Mouse (Mus musculus): ENCODE measurements around the gene Proser1. TPM values are rescaled to one million over a fixed set of nuclear protein-coding genes. Genes with fewer than 3 reads are reported as not detected.
A peak's percentile ranks its signal among the peaks of the same experiment; 100 is the strongest.

Gene Proser1
- polyA plus RNA-seq, 1 experiment from 2014 or later: 26.3 TPM

DNA sequence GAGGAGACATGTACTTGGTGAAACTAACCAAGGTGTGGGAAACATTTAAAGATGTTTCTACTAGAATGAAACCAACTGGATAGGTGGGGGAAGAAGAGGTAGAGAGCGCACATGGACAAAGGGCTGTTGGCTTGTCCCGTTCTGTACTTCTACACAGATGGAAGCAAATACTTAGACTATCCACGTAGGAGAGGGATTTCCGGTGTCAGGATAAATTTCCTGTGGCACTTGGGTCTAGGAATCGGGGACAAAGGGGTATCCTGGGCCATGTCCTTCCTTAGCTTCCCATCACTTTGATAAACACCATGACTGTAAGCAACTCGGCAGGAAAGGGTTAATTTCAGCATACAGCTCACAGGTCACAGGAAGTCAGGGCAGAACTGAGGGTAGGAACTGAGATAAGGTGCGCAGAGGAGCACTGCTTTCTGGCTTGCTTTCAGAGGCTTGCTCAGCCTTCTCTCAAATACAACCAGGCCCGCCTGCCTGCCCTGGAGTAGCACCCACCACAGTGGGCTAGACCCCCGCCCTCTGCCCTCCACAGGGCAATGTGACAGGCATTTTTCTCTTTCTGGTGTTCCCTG is 23.6 kb downstream of the Proser1 start:
- Histone ChIP-seq H3K27me3 (no peaks in the 10 kb centered on the region), H3K4me1 (replicated peaks) (peaks cover 9% of the 10 kb centered on the region; the same call in 1 of the 2 replicates), H3K36me3 (peaks cover 12% of the 10 kb centered on the region), H3K27ac (no peak overlapping the region), H3K9ac (replicated peaks) (0 out of 2 replicates have a peak overlapping the region, but pooled peaks have one; percentile 3), H3K9me3 (no peaks in the 10 kb centered on the region), H3K4me3 (replicated peaks) (no peak overlapping the region), H3K4me2 (no peak overlapping the region)
- no peak for ATAC-seq (ENCODE audit: insufficient number of reproducible peaks, insufficient read depth, low FRiP score, low TSS enrichment, low read depth)
- WGBS: 63% methylated on average over 9 of the region's 9 CpGs

- Histone ChIP-seq H3K4me1 (replicated peaks) (peaks cover 9% of the 10 kb centered on the region; the same call in 1 of the 2 replicates), H3K9ac (replicated peaks) (no peak within 1 kb of the TSS), H3K36me3 (0 out of 2 replicates have a peak, but pooled peaks cover 4% of the 10 kb centered on the region), H3K27ac (no peak within 1 kb of the TSS), H3K27me3 (no peaks in the 10 kb centered on the region), H3K4me2 (no peak within 1 kb of the TSS), H3K9me3 (no peaks in the 10 kb centered on the region), H3K4me3 (replicated peaks) (no peak within 1 kb of the TSS)
- ATAC-seq (ENCODE audit: insufficient number of reproducible peaks, insufficient read depth, low FRiP score, low TSS enrichment, low read depth): no peak
- WGBS: 79% methylated on average over 6 of the region's 6 CpGs
Observed at GRCm38 (mm10) chr3:53488353-53488752, 24.9 kb downstream of the Proser1 start, which contains the start of gene Stoml3. Stoml3 (plus strand) TSS chr3:53488653.

DNA sequence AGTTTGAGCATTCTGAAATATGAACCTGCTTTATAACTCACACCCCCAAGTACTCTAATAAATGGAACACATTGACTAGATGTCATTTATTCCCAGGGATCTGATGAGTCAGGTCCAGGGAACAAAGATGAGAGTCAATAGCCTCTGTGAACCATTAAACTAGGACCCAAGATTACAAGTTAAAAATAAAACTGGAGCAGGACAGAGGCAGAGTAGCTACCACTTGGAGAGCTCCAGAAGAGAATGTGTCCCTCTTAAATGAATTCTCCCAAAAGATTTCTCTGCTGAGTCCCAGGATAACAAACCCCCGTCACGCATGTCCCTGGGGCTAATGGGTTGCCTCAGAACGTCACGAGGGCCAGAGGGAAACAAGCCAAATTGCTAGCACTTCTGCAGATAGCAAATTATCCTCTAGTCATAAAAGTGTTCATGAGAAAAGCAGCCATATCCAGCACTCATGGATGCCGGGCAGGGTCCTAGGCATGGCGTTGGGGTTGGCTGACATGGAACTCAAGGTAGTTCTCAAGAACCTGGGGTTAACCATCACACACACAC is 35.0 kb downstream of the Proser1 start:
- Histone ChIP-seq H3K9me3 (no peaks in the 10 kb centered on the region), H3K27me3 (no peaks in the 10 kb centered on the region), H3K27ac (no peak overlapping the region), H3K4me2 (no peak overlapping the region), H3K4me3 (replicated peaks) (no peak overlapping the region), H3K9ac (replicated peaks) (no peak overlapping the region), H3K4me1 (replicated peaks) (no peaks in the 10 kb centered on the region), H3K36me3 (no peaks in the 10 kb centered on the region)
- 73% methylated on average over 6 of the region's 6 CpGs for WGBS
- no peak for ATAC-seq (ENCODE audit: insufficient number of reproducible peaks, insufficient read depth, low FRiP score, low TSS enrichment, low read depth)

- H3K27me3 ChIP-seq: no peaks in the 10 kb centered on the region
- no peak overlapping the region for H3K4me2 ChIP-seq
- no peaks in the 10 kb centered on the region for H3K4me1 ChIP-seq (replicated peaks)
- ATAC-seq (ENCODE audit: insufficient number of reproducible peaks, insufficient read depth, low FRiP score, low TSS enrichment, low read depth): no peak
- H3K27ac ChIP-seq: no peak overlapping the region
- no peak overlapping the region for H3K4me3 ChIP-seq (replicated peaks)
- H3K36me3 ChIP-seq: no peaks in the 10 kb centered on the region
- no peaks in the 10 kb centered on the region for H3K9me3 ChIP-seq
- H3K9ac ChIP-seq (replicated peaks): no peak overlapping the region
- 80% methylated on average over 6 of the region's 6 CpGs for WGBS
Observed at GRCm38 (mm10) chr3:53502428-53502827, 39.0 kb downstream of the Proser1 start.

DNA sequence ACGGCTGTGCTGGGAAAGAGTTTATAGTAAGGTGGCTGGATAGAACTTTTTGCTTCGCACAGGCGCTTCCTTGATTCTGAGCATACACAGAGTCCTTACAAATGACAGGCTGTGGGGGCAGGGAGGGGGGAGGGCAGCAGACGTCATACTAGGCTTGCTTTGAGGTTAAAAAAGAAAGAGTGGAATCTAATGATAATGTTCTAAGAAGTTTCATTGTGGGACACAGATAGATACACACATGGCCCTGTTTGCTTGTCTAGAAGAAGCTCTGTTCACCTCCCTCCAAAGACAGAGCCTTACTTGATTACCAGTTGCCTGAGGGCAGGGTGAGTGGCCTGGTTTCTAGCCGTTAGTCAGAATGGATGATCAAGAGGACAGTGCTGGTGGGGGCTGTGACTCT is 49.6 kb downstream of the Proser1 start:
- H3K27me3 ChIP-seq: no peaks in the 10 kb centered on the region
- no peak overlapping the region for H3K4me2 ChIP-seq
- ATAC-seq (ENCODE audit: insufficient number of reproducible peaks, insufficient read depth, low FRiP score, low TSS enrichment, low read depth): no peak
- H3K36me3 ChIP-seq: no peaks in the 10 kb centered on the region
- no peak overlapping the region for H3K4me3 ChIP-seq (replicated peaks)
- no peak overlapping the region for H3K9ac ChIP-seq (replicated peaks)
- H3K27ac ChIP-seq: no peak overlapping the region
- WGBS: 57% methylated on average over 5 of the region's 5 CpGs
- no peaks in the 10 kb centered on the region for H3K4me1 ChIP-seq (replicated peaks)
- no peaks in the 10 kb centered on the region for H3K9me3 ChIP-seq

DNA sequence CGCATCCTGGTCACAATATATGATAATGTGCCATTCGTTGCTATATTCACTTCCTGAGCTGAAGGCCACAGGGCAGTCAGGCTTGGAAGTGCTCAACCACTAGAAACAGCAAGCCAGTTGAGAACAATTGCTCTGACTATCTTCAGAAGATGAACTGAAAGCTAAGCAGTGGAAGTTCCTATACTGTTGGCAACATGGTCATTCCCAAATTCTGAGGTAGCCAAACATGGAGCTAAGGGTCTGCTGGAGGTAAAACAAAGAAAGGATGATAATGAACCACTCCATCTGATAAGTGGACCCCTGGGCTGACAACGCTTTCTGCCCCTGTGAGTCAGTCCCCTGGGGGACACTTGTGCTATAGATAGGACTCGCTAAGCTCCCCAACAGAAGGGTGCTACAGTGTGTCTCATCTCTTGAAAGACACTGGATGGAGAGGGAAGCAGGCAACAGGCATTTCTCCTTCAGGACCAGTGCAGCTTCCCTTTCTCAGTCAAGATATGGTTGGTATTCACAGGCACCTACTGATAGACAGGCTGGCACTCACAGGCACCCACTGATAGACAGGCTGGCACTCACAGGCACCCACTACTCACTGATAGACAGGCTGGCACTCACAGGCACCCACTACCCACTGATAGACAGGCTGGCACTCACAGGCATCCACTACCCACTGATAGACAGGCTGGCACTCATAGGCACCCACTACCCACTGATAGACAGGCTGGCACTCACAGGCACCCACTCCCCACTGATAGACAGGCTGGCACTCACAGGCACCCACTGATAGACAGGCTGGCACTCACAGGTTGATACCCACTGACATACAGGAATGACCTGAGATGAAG is 51.0 kb downstream of the Proser1 start:
- H3K9me3 ChIP-seq: no peaks in the 10 kb centered on the region
- no peaks in the 10 kb centered on the region for H3K4me1 ChIP-seq (replicated peaks)
- H3K27me3 ChIP-seq: no peaks in the 10 kb centered on the region
- WGBS: 85% methylated on average over 4 of the region's 4 CpGs
- no peak overlapping the region for H3K27ac ChIP-seq
- H3K9ac ChIP-seq (replicated peaks): no peak overlapping the region
- no peaks in the 10 kb centered on the region for H3K36me3 ChIP-seq
- ATAC-seq (ENCODE audit: insufficient number of reproducible peaks, insufficient read depth, low FRiP score, low TSS enrichment, low read depth): no peak
- H3K4me3 ChIP-seq (replicated peaks): no peak overlapping the region
- H3K4me2 ChIP-seq: no peak overlapping the region

GRCm38 (mm10) chr3:53522794-53523193 is 59.3 kb downstream of the Proser1 start:
- no peak overlapping the region for H3K4me2 ChIP-seq
- no peaks in the 10 kb centered on the region for H3K9me3 ChIP-seq
- no peak overlapping the region for H3K27ac ChIP-seq
- 88% methylated on average over 10 of the region's 10 CpGs for WGBS
- H3K27me3 ChIP-seq: no peaks in the 10 kb centered on the region; the same call in 1 of the 2 replicates
- no peaks in the 10 kb centered on the region for H3K36me3 ChIP-seq
- no peak for ATAC-seq (ENCODE audit: insufficient number of reproducible peaks, insufficient read depth, low FRiP score, low TSS enrichment, low read depth)
- H3K4me3 ChIP-seq (replicated peaks): no peak overlapping the region
- no peak overlapping the region for H3K9ac ChIP-seq (replicated peaks)
- H3K4me1 ChIP-seq (replicated peaks): no peaks in the 10 kb centered on the region

GRCm38 (mm10) chr3:53525737-53526136 is 62.3 kb downstream of the Proser1 start:
- no peak for ATAC-seq (ENCODE audit: insufficient number of reproducible peaks, insufficient read depth, low FRiP score, low TSS enrichment, low read depth)
- no peaks in the 10 kb centered on the region; the same call in 1 of the 2 replicates for H3K27me3 ChIP-seq
- H3K4me2 ChIP-seq: peak overlapping the region; percentile 56
- WGBS: 17% methylated on average over 21 of the region's 21 CpGs
- no peaks in the 10 kb centered on the region for H3K4me1 ChIP-seq (replicated peaks)
- no peaks in the 10 kb centered on the region for H3K36me3 ChIP-seq
- H3K9ac ChIP-seq (replicated peaks): no peak overlapping the region
- H3K27ac ChIP-seq: no peak overlapping the region
- no peaks in the 10 kb centered on the region for H3K9me3 ChIP-seq
- peak overlapping the region; percentile 34 for H3K4me3 ChIP-seq (replicated peaks)

- no peak for ATAC-seq (ENCODE audit: insufficient number of reproducible peaks, insufficient read depth, low FRiP score, low TSS enrichment, low read depth)
- Histone ChIP-seq H3K27me3 (no peaks in the 10 kb centered on the region; the same call in 1 of the 2 replicates), H3K4me3 (replicated peaks) (no peak overlapping the region), H3K9me3 (no peaks in the 10 kb centered on the region), H3K9ac (replicated peaks) (no peak overlapping the region), H3K27ac (no peak overlapping the region), H3K4me2 (no peak overlapping the region), H3K36me3 (no peaks in the 10 kb centered on the region), H3K4me1 (replicated peaks) (no peaks in the 10 kb centered on the region)
- WGBS: 76% methylated on average over 6 of the region's 6 CpGs
Observed at GRCm38 (mm10) chr3:53530305-53530704, 66.8 kb downstream of the Proser1 start.

All from limb, embryonic 12.5 days (tissue).